Mouse (Mus musculus) heart, adult 11 months (tissue): ENCODE data around the gene Tmem260.

Source experiments
- DNase-seq: peaks from one replicate; pipeline ENCODE4 v3.0.0; 2022

Gene Tmem260

DNA sequence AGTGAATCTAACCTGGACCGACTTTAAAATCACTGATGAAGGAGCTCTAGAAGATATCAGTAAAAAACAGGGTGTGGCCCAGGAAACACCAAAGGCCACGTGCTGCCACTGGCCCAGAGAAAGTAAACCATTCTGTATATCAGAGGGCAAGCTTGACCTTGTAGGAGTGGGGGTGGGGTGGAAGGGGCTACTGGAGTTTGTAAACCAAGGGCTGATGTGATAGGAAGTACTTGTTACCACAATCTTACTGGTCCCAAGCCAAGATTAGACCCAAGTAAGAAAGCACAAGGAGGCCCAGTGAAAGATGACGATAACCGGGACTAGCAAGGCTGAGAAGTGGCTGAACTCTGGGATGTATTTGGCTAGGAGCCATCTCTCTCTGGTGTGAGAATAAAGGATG lies 113.1 kb downstream of the Tmem260 start:
- DNase-seq = no peak

DNA sequence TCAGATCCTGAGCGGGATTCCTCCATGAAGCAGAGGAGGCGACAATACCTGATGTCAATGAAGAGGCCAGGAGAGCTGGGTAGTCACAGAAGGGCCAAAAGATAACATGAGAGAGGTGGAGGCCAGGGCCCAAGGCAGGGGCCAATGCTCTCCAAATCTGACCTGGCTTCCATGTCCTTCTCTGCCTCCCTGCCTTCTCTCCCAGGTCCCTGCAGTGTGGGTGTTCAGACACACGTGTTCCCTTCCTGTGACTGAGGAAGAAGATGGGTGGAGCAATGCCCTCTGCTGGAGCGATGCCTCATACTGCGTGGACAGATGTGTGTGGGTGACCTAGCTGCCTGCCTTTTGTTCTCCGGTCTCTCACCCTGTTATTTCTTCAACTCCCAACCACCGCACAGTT lies 113.8 kb downstream of the Tmem260 start:
- DNase-seq = no peak

DNA sequence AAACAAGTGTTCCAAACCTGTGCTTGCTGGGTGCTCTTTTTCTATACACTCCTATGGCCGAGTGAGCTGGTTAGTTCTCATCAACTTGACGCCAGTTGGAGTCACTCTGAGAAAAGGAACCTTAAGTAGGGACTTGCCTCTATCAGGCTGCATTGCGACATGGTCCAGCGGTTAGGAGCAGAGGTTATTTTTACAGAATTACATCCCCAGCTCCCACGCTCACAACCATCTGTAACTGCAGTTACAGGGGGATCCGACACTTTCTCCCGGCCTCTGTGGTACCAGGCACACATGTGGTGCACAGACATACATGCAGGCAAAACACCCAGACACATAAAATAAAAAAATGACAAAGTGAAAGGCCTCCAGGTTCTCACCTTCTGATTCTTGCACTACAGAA lies 120.7 kb downstream of the Tmem260 start:
- peak; percentile 59 for DNase-seq
